Mouse (Mus musculus) kidney, postnatal 0 days (tissue): ENCODE results near the gene Ripor2. TPM values are rescaled to one million over a fixed set of nuclear protein-coding genes. Genes with fewer than 3 reads are reported as not detected.

Experiments used
- ATAC-seq: fragments of 200-750 bp; cut with Nextera tagmentation; replicated peaks from 2 replicates; pipeline ENCODE4 v1.8.0; 2017; ENCODE audit warnings: low read depth, moderate number of reproducible peaks, moderate TSS enrichment, moderate library complexity; ENCODE audit not compliant: low FRiP score
- DNase-seq: peaks from one replicate; pipeline ENCODE4 v3.0.0-alpha.2; 2016; ENCODE audit warnings: low spot score
- H3K27ac ChIP-seq: fragments of 300-500 bp; sonication (generic); 2 replicates; pipeline ENCODE4 v1.5.1; 2014; ENCODE audit warnings: mild to moderate bottlenecking
- H3K27me3 ChIP-seq: fragments of 300-500 bp; sonication (generic); 2 replicates; pipeline ENCODE4 v1.6.1; 2014; ENCODE audit warnings: low read length, mixed read lengths; ENCODE audit not compliant: insufficient read depth
- H3K36me3 ChIP-seq: fragments of 300-500 bp; sonication (generic); 2 replicates; pipeline ENCODE4 v1.6.1; 2014; ENCODE audit warnings: low read length, mixed read lengths; ENCODE audit not compliant: insufficient read depth
- H3K4me1 ChIP-seq: fragments of 300-500 bp; sonication (generic); replicated peaks from 2 replicates; pipeline ENCODE4 v1.6.1; 2014; ENCODE audit warnings: antibody characterized with exemption, low read length, mixed read lengths; ENCODE audit not compliant: insufficient read depth
- H3K4me2 ChIP-seq: fragments of 300-500 bp; sonication (generic); 2 replicates; pipeline ENCODE4 v1.6.1; 2014; ENCODE audit warnings: mild to moderate bottlenecking, low read length, moderate library complexity, mixed read lengths
- H3K4me3 ChIP-seq: fragments of 300-500 bp; sonication (generic); replicated peaks from 2 replicates; pipeline ENCODE4 v1.5.1; 2014; ENCODE audit warnings: low read depth, low read length
- H3K9ac ChIP-seq: fragments of 300-500 bp; sonication (generic); 2 replicates; pipeline ENCODE4 v1.6.1; 2014; ENCODE audit warnings: low read depth, low read length
- H3K9me3 ChIP-seq: fragments of 300-500 bp; sonication (generic); replicated peaks from 2 replicates; pipeline ENCODE4 v1.6.1; 2016; ENCODE audit warnings: low read length, inconsistent platforms, mixed read lengths
- CTCF ChIP-seq: IDR thresholded peaks from 2 replicates; pipeline ENCODE4 v1.5.1; 2016; ENCODE audit warnings: antibody characterized with exemption, low read depth, mild to moderate bottlenecking, moderate library complexity
- whole genome bisulfite sequencing: fragments of 180-500 bp; shearing (Covaris S2); extraction: QIAGEN DNeasy Blood & Tissue Kit; methylation state at CpG from one replicate; pipeline ENCODE4 v1.1.7; 2014; 5-methylcytosine and 5-hydroxymethylcytosine counted together
- polyA plus RNA-seq: library from polyadenylated mRNA; unstranded; fragments of >200 nt; fragmentation: Nextera tagmentation; extraction: Ambion mirVana; gene quantifications from 2 replicates; pipeline ENCODE4 v1.2.1, GENCODE M21; 2015

Ripor2 gene
- polyA plus RNA-seq, 1 experiment from 2014 or later = 2.2 TPM

- ATAC-seq = no peak
- Histone ChIP-seq H3K4me2 (no peak overlapping the region), H3K27ac (no peak overlapping the region), H3K4me3 (no peak overlapping the region), H3K9me3 (no peaks in the 10 kb centered on the region), H3K36me3 (no peaks in the 10 kb centered on the region), H3K9ac (no peak overlapping the region), H3K4me1 (0 out of 2 replicates have a peak, but pooled peaks cover 3% of the 10 kb centered on the region), H3K27me3 (no peaks in the 10 kb centered on the region)
- WGBS = 51% methylated on average over 7 of the region's 7 CpGs
- peak; percentile 31 for DNase-seq
- TF ChIP-seq CTCF = no peak
These were observed 135.7 kb downstream of the Ripor2 start for GRCm38 (mm10) chr13:24717677-24718076.

- WGBS = 68% methylated on average over 10 of the region's 10 CpGs
- no peak overlapping the region for H3K4me3 ChIP-seq
- no peaks in the 10 kb centered on the region for H3K27me3 ChIP-seq
- H3K9me3 ChIP-seq = no peaks in the 10 kb centered on the region
- H3K4me2 ChIP-seq = no peak overlapping the region
- H3K36me3 ChIP-seq = no peaks in the 10 kb centered on the region
- H3K27ac ChIP-seq = no peak overlapping the region
- H3K9ac ChIP-seq = no peak overlapping the region
- peaks cover 6% of the 10 kb centered on the region; the same call in 1 of the 2 replicates for H3K4me1 ChIP-seq
- DNase-seq = no peak
- TF ChIP-seq CTCF = no peak
- no peak for ATAC-seq
These were observed 139.5 kb downstream of the Ripor2 start for GRCm38 (mm10) chr13:24721502-24721901.

- 33% methylated on average over 8 of the region's 8 CpGs for WGBS
- peak overlapping the region; percentile 31; the same call in 1 of the 2 replicates for H3K4me2 ChIP-seq
- 0 out of 2 replicates have a peak overlapping the region, but pooled peaks have one; percentile 13 for H3K27ac ChIP-seq
- no peaks in the 10 kb centered on the region for H3K9me3 ChIP-seq
- H3K27me3 ChIP-seq = no peaks in the 10 kb centered on the region
- TF ChIP-seq CTCF = no peak
- DNase-seq = peak; percentile 76
- no peak overlapping the region for H3K9ac ChIP-seq
- H3K36me3 ChIP-seq = no peaks in the 10 kb centered on the region
- ATAC-seq = peak; percentile 83; the same call in 1 of the 2 replicates
- no peak overlapping the region for H3K4me3 ChIP-seq
- peaks cover 6% of the 10 kb centered on the region; the same call in 1 of the 2 replicates for H3K4me1 ChIP-seq
These were observed 141.9 kb downstream of the Ripor2 start for GRCm38 (mm10) chr13:24723699-24724394.

- H3K36me3 ChIP-seq = no peaks in the 10 kb centered on the region
- H3K27ac ChIP-seq = peak overlapping the region; percentile 50; the same call in 1 of the 2 replicates
- ATAC-seq (peak; percentile 69), DNase-seq (peak; percentile 28)
- H3K4me1 ChIP-seq = peaks cover 6% of the 10 kb centered on the region; the same call in 1 of the 2 replicates
- TF ChIP-seq CTCF = no peak
- WGBS = 32% methylated on average over 4 of the region's 4 CpGs
- H3K9ac ChIP-seq = no peak overlapping the region
- H3K27me3 ChIP-seq = no peaks in the 10 kb centered on the region
- peak overlapping the region; percentile 31 for H3K4me2 ChIP-seq
- H3K9me3 ChIP-seq = no peaks in the 10 kb centered on the region
- no peak overlapping the region for H3K4me3 ChIP-seq
These were observed 142.4 kb downstream of the Ripor2 start for GRCm38 (mm10) chr13:24724395-24724759.

- no peak overlapping the region for H3K4me3 ChIP-seq
- H3K36me3 ChIP-seq = no peaks in the 10 kb centered on the region
- H3K9me3 ChIP-seq = no peaks in the 10 kb centered on the region
- ATAC-seq (no peak), DNase-seq (no peak)
- no peaks in the 10 kb centered on the region; the same call in 1 of the 2 replicates for H3K4me1 ChIP-seq
- no peak overlapping the region for H3K9ac ChIP-seq
- no peak overlapping the region for H3K27ac ChIP-seq
- 89% methylated on average over 5 of the region's 5 CpGs for WGBS
- H3K27me3 ChIP-seq = no peaks in the 10 kb centered on the region
- no peak for TF ChIP-seq CTCF
- H3K4me2 ChIP-seq = no peak overlapping the region
These were observed 147.1 kb downstream of the Ripor2 start for GRCm38 (mm10) chr13:24729128-24729527.

GRCm38 (mm10) chr13:24734502-24734901 is 152.5 kb downstream of the Ripor2 start:
- Histone ChIP-seq H3K27me3 (no peaks in the 10 kb centered on the region), H3K9me3 (no peaks in the 10 kb centered on the region), H3K27ac (no peak overlapping the region), H3K4me2 (no peak overlapping the region), H3K4me1 (no peaks in the 10 kb centered on the region), H3K4me3 (no peak overlapping the region), H3K36me3 (no peaks in the 10 kb centered on the region), H3K9ac (no peak overlapping the region)
- no peak for TF ChIP-seq CTCF
- DNase-seq (no peak), ATAC-seq (no peak)
- WGBS = 86% methylated on average over 5 of the region's 5 CpGs
